Mouse (Mus musculus) retina, embryonic 14.5 days (tissue): Measurements from ENCODE around the gene Arl15.
A peak's percentile ranks its signal among the peaks of the same experiment; 100 is the strongest.

Source experiments
- DNase-seq: peaks from one replicate; pipeline ENCODE4 v3.0.0-alpha.2; 2015; ENCODE audit warnings: low spot score

The Arl15 gene

DNA sequence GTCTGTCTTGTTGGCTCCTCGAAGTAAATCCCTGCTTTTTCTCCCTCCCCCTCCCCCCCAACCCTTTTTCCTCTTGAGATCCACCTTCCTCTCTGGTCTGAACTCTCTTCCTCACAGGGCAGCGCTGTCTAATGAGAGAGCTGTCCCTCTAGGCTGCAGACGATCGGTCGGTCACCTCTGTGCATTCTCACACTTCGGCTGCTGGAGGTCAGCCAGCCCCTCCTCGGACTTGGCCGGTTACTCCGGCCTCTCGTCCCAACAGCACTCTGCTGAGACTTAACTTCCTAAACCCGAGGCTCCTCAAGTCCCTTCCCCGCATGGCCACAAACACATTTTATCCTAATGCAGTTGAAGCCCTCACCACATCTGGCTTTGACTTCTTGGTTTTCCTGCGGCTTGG is 77.5 kb downstream of the Arl15 start:
- DNase-seq: no peak

GRCm38 (mm10) chr13:113875724-113876123 is 81.4 kb downstream of the Arl15 start:
- DNase-seq: no peak

DNA sequence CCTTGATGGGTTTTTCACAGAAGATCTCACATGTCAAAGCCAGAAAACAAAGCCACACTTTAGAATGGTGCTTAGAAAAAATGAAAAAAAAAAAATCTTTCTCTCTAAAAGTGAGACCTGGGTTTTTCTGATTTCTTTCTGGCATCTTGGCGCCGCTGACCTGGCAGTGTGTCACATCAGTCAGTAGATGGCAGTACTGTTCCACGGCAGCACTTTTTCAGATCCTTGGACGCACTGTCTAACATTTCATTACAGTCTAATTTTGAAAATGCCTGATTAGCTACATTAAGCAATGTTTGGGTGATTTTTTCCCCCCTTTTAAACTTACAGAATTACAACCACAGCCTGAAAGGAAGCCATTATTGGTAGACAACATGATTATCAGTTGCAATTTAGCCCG is 83.1 kb downstream of the Arl15 start:
- DNase-seq: peak; percentile 87

DNA sequence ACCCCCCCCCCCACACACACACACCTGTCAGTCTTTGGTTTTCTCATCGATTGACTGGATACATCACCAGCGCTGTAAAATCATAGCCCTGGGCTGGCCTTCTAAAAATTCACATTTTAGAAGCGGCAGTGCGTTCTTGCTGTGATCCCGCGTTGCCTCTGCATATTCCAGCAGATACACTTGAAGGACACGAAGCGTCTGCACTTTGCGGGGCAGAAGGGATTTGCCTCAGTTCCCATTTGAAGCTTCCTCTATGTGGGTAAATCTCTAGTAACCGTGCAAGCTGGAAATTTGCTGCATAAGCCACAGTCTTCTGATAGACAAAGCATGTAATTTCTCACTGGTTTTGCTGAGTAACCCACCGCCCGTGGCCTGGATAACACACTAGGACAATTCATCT is 84.3 kb downstream of the Arl15 start:
- DNase-seq: no peak

- DNase-seq: no peak
Observed at GRCm38 (mm10) chr13:113879651-113880327, 85.5 kb downstream of the Arl15 start.

- DNase-seq: no peak
Observed at GRCm38 (mm10) chr13:113880564-113881171, 86.4 kb downstream of the Arl15 start.

GRCm38 (mm10) chr13:113882959-113883358 is 88.7 kb downstream of the Arl15 start:
- DNase-seq: no peak

DNA sequence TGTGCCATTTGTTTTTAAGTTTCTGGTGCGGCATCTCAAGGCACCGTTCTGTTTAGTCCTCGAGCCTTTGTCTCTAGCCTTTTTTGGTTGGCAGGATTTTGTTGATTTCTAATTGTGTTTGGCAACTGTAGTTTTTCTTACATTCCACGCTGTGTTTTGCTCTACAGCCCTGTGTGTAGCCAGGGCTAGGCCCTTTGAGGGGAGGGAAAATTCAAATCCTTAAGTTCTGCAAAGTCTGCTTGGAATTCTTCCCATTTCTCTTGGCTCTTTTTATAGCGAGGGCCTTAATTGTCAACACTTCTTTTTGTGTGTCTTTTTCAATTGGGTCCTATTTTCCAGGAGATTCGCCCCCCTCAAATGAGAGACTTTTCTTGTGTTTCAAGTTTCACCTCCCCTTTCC is 92.8 kb downstream of the Arl15 start:
- DNase-seq: no peak

- no peak for DNase-seq
Observed at GRCm38 (mm10) chr13:113888126-113888525, 93.8 kb downstream of the Arl15 start.

GRCm38 (mm10) chr13:113888704-113889103 is 94.4 kb downstream of the Arl15 start:
- DNase-seq: peak; percentile 41

GRCm38 (mm10) chr13:113889140-113890055 is 95.1 kb downstream of the Arl15 start:
- DNase-seq: no peak

DNA sequence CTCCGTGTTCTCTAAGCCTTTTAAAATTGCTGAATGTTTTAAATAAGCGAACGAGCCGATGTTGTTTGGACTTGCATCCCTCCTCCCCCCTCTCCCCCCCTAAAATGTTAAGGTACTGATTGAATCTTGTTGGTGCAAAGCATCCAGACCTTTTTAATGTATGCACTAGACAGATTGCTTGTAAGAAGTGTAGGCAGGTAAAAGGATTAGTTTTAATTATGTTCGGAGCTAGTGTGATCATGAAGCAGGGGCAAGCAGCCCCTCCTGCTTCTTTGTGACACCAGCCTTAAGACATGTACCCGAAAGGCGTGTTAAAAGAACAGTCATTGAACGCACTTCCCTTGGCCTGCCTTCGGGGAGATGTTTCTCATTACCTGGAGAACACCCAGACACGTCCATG is 102.4 kb downstream of the Arl15 start:
- DNase-seq: no peak

DNA sequence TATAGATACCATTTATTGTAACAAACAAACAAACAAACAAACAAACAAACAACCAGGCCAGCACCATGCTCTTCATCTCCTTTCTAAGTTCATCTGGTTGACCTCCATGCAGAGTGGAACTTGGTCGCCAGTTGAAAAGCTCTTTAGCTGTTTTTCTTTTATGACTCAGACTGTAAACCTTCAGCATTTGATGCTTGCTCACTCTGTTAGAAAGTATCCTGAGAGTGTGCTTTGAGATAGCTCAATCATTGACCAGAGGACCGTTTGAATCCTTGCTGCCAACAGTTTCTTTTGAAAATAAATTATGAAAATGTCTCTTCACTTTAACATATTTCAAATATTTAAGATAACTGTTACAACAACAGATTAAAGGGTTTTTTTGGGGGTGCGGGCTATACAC is 103.2 kb downstream of the Arl15 start:
- no peak for DNase-seq

DNA sequence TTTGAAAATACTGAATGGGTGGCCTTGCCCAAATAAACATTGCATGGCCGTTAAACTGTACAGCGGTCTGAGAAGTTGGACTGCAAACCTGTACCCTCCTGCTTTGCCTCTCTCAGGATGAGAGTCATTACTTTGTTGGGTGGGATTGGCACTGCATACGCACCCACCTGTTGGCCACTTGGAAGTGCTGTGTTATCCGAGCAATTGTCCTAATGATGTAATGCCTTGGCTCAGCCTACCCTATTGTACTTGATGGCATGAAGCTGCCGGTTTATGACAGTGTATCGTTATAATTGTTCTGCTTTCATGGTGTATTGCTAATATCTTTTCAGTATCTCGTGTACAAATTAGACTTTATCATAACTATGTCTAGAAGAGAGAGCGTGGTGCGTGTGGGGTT is 103.6 kb downstream of the Arl15 start:
- no peak for DNase-seq

GRCm38 (mm10) chr13:113901001-113901545 is 106.8 kb downstream of the Arl15 start:
- no peak for DNase-seq

DNA sequence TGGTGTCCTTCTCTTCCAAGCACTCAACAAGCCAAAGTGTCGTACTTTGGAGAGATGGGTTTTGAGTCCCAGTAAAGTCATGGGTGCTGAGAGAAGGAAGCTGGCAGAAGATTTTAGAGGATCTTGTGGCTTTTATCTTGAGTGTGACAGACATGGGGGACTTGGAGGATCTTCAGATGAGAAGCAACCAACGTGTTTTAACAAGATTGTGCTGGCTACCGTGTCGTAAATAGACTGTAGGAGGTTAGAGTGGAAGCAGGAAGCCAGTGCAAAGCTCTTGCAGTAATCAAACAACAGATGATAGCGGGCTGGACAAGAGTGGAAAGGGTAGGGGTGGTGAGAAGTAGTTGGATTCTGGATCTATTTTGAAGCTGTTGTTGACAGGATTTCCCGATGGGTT is 109.0 kb downstream of the Arl15 start:
- DNase-seq: no peak

GRCm38 (mm10) chr13:113911986-113912519 is 117.7 kb downstream of the Arl15 start:
- DNase-seq: no peak

DNA sequence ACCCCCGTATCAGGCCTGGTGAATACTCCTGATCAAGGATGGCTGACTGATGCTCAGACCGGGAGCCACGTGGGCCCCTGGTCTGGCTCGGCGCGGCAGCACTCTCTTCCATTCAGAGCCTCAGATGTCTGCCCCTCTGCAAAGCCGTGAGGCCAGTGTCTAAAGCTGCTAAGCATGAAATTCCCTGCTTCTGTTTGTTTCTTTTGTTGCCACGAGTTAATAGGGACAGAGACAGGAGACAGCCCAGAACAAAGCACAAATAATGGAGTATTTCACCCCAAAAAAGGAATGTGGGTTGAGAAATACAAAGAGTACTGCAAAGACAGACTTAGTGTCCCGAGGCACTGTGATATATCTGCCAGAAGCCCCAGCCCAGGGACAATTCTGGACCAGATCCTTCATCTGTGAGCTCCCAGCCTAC is 120.3 kb downstream of the Arl15 start:
- no peak for DNase-seq

GRCm38 (mm10) chr13:113915700-113916099 is 121.4 kb downstream of the Arl15 start:
- no peak for DNase-seq

DNA sequence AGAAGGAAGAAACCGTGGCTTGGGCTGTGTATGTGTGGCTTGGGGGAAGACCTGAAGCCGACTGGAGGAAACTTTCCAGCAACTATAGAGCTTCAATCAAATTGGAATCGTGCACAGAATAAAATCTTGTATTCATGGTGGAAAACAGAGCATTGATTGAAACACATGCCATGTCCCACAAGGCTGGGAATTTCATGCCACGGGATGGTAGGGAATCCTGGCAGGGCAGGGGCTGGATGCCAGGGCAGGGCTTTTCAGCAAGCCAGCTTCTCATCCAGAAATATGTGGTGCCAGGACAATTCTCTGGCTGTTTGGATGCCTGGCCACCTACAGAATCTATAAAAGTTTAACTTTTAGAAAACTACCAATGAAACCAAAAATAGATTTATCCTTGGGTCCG is 122.5 kb downstream of the Arl15 start:
- no peak for DNase-seq

GRCm38 (mm10) chr13:113917376-113917775 is 123.1 kb downstream of the Arl15 start:
- DNase-seq: no peak

DNA sequence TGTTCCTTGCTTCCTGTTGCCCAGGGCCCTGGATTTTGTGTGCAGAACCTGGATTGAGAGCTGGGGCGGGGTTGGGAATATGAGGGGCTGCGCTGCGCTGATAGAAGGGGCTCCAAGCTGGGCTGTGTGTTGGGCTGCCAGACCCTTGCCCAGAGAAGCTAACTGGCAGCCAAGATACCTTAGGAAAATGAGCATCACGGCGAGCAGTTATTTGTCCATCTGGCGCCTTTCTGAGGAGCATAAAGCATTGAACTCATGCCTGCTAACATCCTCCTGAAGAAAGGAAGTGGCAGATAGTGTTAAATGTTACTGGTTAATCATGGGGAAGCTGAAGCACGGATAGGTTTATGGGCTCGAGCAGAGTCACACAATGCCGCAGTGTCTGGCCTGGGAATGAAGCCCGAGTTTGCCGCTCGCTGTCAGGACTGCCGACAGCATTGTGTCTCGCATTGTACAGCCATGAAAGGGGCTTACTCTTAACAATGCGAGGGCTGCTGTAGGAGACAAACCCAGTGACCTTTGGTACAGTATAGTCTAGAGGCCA is 123.6 kb downstream of the Arl15 start:
- peak; percentile 80 for DNase-seq
